Comparison of ENCODE assay signal across 18 mouse cellular contexts in the genomic region with DNA sequence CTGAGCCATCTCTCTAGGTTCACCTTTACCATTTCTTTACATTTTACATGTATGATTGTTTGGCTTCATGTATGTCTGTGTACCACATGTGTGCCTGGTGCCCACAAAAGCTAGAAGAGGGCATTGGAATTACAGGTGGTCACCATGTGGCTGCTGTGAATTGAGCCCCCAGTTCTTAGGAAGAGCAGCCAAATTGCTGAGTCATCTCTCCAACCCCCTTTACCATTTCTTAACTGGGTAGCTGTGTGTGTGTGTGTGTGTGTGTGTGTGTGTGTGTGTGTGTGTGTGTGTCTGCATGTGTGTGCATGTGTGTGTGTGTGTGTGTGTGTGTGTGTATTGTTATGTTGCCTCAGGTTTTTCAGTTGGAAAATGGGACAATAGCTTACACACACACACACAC.
"Had no signal": no experiment of that assay in that cellular context is flagged by ENCODE, and none has a peak within 500 bp of the region (broad histone marks: within the 10 kb centered on the region; RNA-seq: fewer than 3 reads in every experiment).

No protein-coding gene starts in this region.

- H3K36me3 ChIP-seq: lung, embryonic 15.5 days; midbrain, embryonic 15.5 days; stomach, embryonic 15.5 days had no signal

- H3K9ac ChIP-seq: liver, postnatal 0 days; lung, embryonic 15.5 days; midbrain, embryonic 13.5 days; midbrain, embryonic 15.5 days; neural tube, embryonic 12.5 days; stomach, embryonic 15.5 days had no signal

- H3K4me2 ChIP-seq: lung, embryonic 15.5 days; midbrain, embryonic 11.5 days; midbrain, embryonic 13.5 days; midbrain, embryonic 15.5 days; neural tube, embryonic 12.5 days; stomach, embryonic 15.5 days had no signal

- ATAC-seq: liver, postnatal 0 days; lung, postnatal 0 days; midbrain, embryonic 13.5 days; midbrain, embryonic 15.5 days had no signal

- H3K4me1 ChIP-seq: lung, embryonic 15.5 days; midbrain, embryonic 13.5 days; midbrain, embryonic 15.5 days; stomach, embryonic 15.5 days had no signal

- H3K27me3 ChIP-seq: lung, embryonic 15.5 days; megakaryocyte, embryonic 14.5 days; midbrain, embryonic 13.5 days; midbrain, embryonic 15.5 days; neural tube, embryonic 12.5 days; stomach, embryonic 15.5 days had no signal

- H3K4me3 ChIP-seq: lung, embryonic 15.5 days; megakaryocyte, embryonic 14.5 days; midbrain, embryonic 13.5 days; midbrain, embryonic 15.5 days; neural tube, embryonic 12.5 days; stomach, embryonic 15.5 days had no signal

- DNase-seq: liver, postnatal 0 days; lung, adult 2 months; lung, postnatal 14 days; lung, postnatal 36 days; right cerebral cortex, postnatal 14 days; thymus, adult 2 months; thymus, postnatal 14 days; thymus, postnatal 36 days had no signal

- H3K27ac ChIP-seq: lung, embryonic 15.5 days; macrophage; midbrain, embryonic 13.5 days; midbrain, embryonic 15.5 days; neural tube, embryonic 12.5 days; stomach, embryonic 15.5 days; stomach, postnatal 0 days had no signal

- H3K9me3 ChIP-seq: lung, embryonic 15.5 days; megakaryocyte, embryonic 14.5 days; midbrain, embryonic 13.5 days; midbrain, embryonic 15.5 days; neural tube, embryonic 12.5 days; stomach, embryonic 15.5 days had no signal
